Mouse (Mus musculus): Measurements from ENCODE around the gene Pou4f2. TPM values are rescaled to one million over a fixed set of nuclear protein-coding genes. Genes with fewer than 3 reads are reported as not detected.

Gene Pou4f2
- polyA plus RNA-seq, 1 experiment from 2014 or later, result not detected

DNA sequence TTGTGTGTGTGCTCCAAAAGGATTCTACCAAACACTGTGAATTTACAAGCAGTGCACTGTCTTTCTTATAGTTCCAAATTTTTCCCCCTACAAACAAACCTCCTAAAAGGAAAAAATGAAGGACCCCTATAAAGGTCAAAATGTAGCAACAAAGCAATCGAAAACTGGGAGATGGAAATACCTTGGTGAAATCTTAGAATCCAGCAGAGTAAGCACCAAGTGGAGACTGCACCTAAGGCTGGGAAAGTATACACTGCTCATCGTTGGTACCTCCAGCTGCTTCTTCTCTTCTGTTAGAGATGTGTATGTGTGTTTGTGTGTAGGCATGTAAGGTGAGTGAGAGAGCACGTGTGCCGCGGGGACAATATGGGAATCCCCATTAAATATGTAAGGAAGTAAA is 3.1 kb downstream of the Pou4f2 start:
- 25% methylated on average over 5 of the region's 5 CpGs for WGBS (ENCODE audit: insufficient replicate concordance)
- Histone ChIP-seq H3K36me3 (replicated peaks; ENCODE audit: insufficient read depth, low read length) (no peaks in the 10 kb centered on the region), H3K9me3 (ENCODE audit: low read length) (no peaks in the 10 kb centered on the region), H3K9ac (replicated peaks) (no peak overlapping the region), H3K4me2 (ENCODE audit: low read depth, low read length) (no peak overlapping the region), H3K27ac (ENCODE audit: low read depth) (no peak overlapping the region), H3K4me3 (ENCODE audit: low read depth, low read length) (no peak overlapping the region), H3K27me3 (ENCODE audit: insufficient read depth, low read length) (peaks cover 72% of the 10 kb centered on the region), H3K4me1 (ENCODE audit: insufficient read depth) (no peaks in the 10 kb centered on the region)
- DNase-seq (no peak), ATAC-seq (no peak)
- TF ChIP-seq EP300 (IDR thresholded peaks at IDR 0.05; ENCODE audit: low read depth) (no peak), CTCF (IDR thresholded peaks at IDR 0.05; ENCODE audit: low read depth) (no peak)

DNA sequence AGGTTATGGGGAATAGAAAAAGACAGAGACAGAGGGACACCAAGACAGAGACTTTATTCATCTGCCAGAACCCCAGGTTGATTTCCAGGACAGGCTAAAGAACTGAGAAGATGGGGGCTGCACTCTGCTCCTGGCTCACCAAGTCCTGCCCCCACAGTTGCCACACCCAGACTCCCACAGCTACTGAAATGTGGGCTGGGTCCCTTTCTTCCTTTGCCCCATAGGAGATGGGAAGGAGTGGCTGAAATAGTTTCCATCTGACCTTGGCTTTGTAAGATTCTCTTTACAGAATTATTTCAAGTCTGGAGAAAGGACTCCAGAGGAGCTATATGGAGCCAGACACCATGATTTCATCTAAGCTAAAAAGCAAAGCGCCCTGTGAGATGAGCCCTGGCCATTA is 4.0 kb downstream of the Pou4f2 start:
- ATAC-seq, result no peak
- DNase-seq, result no peak

DNA sequence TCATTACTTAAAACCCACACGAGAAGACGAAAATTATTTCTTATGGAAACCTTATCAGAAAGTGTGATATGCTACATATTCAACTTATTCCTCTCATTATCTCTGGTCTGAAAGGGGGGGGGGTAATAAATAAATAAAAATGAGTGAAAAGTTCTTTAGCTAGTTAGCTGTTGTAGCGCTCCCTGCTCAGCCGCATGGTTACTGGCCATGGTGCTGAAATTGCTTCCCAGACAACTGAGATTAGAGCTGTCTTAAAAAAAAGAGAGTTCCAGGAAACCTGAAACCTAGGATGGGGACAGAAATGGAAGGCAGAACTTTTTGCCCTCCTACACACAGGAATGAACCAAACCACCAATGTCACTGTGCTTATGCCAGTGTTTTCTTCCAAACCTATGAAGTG is 5.1 kb downstream of the Pou4f2 start:
- TF ChIP-seq CTCF (IDR thresholded peaks at IDR 0.05; ENCODE audit: low read depth), result no peak
- no peak for TF ChIP-seq EP300 (IDR thresholded peaks at IDR 0.05; ENCODE audit: low read depth)
- Histone ChIP-seq H3K36me3 (replicated peaks; ENCODE audit: insufficient read depth, low read length) (no peaks in the 10 kb centered on the region), H3K27me3 (ENCODE audit: insufficient read depth, low read length) (peaks cover 72% of the 10 kb centered on the region), H3K9ac (replicated peaks) (no peak overlapping the region), H3K4me3 (ENCODE audit: low read depth, low read length) (no peak overlapping the region), H3K4me2 (ENCODE audit: low read depth, low read length) (no peak overlapping the region), H3K4me1 (ENCODE audit: insufficient read depth) (no peaks in the 10 kb centered on the region), H3K9me3 (ENCODE audit: low read length) (no peaks in the 10 kb centered on the region), H3K27ac (ENCODE audit: low read depth) (no peak overlapping the region)
- ATAC-seq (no peak), DNase-seq (peak; percentile 52)
- 7% methylated on average over 4 of the region's 4 CpGs for WGBS (ENCODE audit: insufficient replicate concordance)

More for the DNA sequence above, 4.0 kb downstream of the Pou4f2 start:
- WGBS (ENCODE audit: insufficient replicate concordance), result 32% methylated on average over 1 of the region's 1 CpGs
- Histone ChIP-seq H3K27me3 (ENCODE audit: insufficient read depth, low read length) (peaks cover 72% of the 10 kb centered on the region), H3K9ac (replicated peaks) (no peak overlapping the region), H3K36me3 (replicated peaks; ENCODE audit: insufficient read depth, low read length) (no peaks in the 10 kb centered on the region), H3K27ac (ENCODE audit: low read depth) (no peak overlapping the region), H3K4me2 (ENCODE audit: low read depth, low read length) (no peak overlapping the region), H3K4me3 (ENCODE audit: low read depth, low read length) (no peak overlapping the region), H3K9me3 (ENCODE audit: low read length) (no peaks in the 10 kb centered on the region), H3K4me1 (ENCODE audit: insufficient read depth) (no peaks in the 10 kb centered on the region)
- no peak for TF ChIP-seq EP300 (IDR thresholded peaks at IDR 0.05; ENCODE audit: low read depth)
- no peak for TF ChIP-seq CTCF (IDR thresholded peaks at IDR 0.05; ENCODE audit: low read depth)

DNA sequence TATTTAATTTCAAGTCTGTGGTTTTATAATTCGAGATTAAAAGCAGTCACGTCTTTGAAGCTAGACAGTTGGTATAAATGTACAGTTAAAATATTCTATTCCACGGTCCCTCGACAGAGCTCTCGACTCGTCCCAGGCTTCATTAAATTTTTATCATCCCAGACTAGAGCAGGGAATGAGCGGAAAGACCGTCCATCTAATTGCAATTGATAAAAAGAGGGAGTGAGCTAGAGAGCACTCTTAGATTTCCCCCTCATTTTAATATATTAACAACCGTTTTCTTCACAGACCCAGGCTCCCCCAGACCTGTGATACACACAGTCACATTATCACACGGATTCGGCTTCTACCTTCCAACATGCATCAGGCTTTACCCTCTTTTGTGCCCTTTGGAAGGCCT is 8.3 kb downstream of the Pou4f2 start:
- DNase-seq (no peak), ATAC-seq (no peak)
- H3K9ac ChIP-seq (replicated peaks), result no peak overlapping the region
- H3K4me3 ChIP-seq (ENCODE audit: low read depth, low read length), result no peak overlapping the region
- no peaks in the 10 kb centered on the region for H3K9me3 ChIP-seq (ENCODE audit: low read length)
- no peaks in the 10 kb centered on the region for H3K36me3 ChIP-seq (replicated peaks; ENCODE audit: insufficient read depth, low read length)
- TF ChIP-seq CTCF (IDR thresholded peaks at IDR 0.05; ENCODE audit: low read depth) (no peak), EP300 (IDR thresholded peaks at IDR 0.05; ENCODE audit: low read depth) (no peak)
- no peak overlapping the region for H3K4me2 ChIP-seq (ENCODE audit: low read depth, low read length)
- WGBS (ENCODE audit: insufficient replicate concordance), result 11% methylated on average over 11 of the region's 11 CpGs
- H3K4me1 ChIP-seq (ENCODE audit: insufficient read depth), result no peaks in the 10 kb centered on the region
- H3K27ac ChIP-seq (ENCODE audit: low read depth), result no peak overlapping the region
- peaks cover 50% of the 10 kb centered on the region for H3K27me3 ChIP-seq (ENCODE audit: insufficient read depth, low read length)

DNA sequence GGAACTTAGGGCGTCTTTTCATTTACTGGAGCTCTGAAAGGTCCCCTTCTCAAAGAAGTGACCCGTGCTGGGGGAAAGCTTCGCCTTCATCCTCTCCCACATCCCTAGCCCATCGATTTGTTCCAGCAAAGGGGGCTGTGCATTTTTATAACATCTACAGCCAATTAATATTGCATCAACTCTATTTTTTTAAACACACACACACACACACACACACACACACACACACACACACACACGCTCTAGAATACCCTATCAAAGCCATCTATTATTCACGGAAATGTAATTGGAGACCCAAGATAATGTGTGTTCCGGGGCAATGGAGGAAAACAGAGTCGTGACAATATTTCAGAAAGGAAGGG is 8.7 kb downstream of the Pou4f2 start:
- no peak for ATAC-seq
- H3K4me2 ChIP-seq (ENCODE audit: low read depth, low read length), result no peak overlapping the region
- H3K4me3 ChIP-seq (ENCODE audit: low read depth, low read length), result no peak overlapping the region
- TF ChIP-seq EP300 (IDR thresholded peaks at IDR 0.05; ENCODE audit: low read depth), result no peak
- no peaks in the 10 kb centered on the region for H3K36me3 ChIP-seq (replicated peaks; ENCODE audit: insufficient read depth, low read length)
- no peaks in the 10 kb centered on the region for H3K9me3 ChIP-seq (ENCODE audit: low read length)
- no peak for DNase-seq
- 2% methylated on average over 8 of the region's 8 CpGs for WGBS (ENCODE audit: insufficient replicate concordance)
- H3K27me3 ChIP-seq (ENCODE audit: insufficient read depth, low read length), result peaks cover 50% of the 10 kb centered on the region
- H3K4me1 ChIP-seq (ENCODE audit: insufficient read depth), result no peaks in the 10 kb centered on the region
- H3K27ac ChIP-seq (ENCODE audit: low read depth), result no peak overlapping the region
- H3K9ac ChIP-seq (replicated peaks), result no peak overlapping the region

DNA sequence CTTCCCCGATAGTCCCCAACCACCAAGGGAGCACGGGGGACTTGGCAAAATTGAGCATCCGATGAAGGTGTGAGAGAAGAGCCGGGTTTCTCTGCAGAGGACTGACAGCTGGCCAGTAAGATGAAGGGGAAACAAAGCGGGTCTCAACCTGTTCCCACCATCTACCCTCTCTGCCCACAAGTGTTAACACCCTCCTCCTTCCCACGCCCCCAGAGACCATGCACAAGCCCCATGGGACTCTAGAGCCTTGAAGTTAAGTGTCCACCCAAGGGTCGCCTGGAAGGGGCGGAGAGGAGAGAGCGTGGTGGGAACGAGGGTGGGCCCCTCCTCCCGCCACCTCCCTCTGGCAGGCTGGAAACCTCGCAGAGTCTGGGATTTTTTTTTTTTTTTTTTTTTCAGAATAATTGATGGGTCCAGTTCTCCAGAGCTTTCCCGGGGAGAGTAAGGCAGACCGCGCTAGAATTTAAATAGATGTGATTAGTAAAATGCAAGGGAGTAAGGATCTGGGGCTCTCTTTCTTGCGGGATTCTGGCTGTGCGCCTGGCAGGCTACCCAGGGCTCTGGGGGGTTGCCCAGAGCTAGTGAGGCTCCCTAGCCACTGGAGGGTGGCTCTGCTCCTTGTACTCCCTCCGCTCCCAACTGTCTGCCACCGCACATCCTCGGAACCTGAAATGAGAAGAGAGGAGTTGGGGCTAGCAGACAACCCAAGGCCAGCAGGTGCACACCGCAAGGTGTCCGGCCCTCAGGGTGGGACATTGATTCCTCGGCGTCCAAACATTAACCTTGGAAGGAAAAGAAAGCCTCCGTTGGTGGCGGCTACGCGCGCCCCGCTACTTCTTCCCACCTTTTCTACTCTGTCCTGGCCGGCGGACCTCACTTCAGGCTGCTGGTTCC is 9.3 kb downstream of the Pou4f2 start:
- Histone ChIP-seq H3K36me3 (replicated peaks; ENCODE audit: insufficient read depth, low read length) (no peaks in the 10 kb centered on the region), H3K27me3 (ENCODE audit: insufficient read depth, low read length) (peaks cover 49% of the 10 kb centered on the region), H3K9ac (replicated peaks) (no peak overlapping the region), H3K4me2 (ENCODE audit: low read depth, low read length) (no peak overlapping the region), H3K4me1 (ENCODE audit: insufficient read depth) (no peaks in the 10 kb centered on the region), H3K9me3 (ENCODE audit: low read length) (no peaks in the 10 kb centered on the region), H3K27ac (ENCODE audit: low read depth) (no peak overlapping the region), H3K4me3 (ENCODE audit: low read depth, low read length) (no peak overlapping the region)
- no peak for TF ChIP-seq CTCF (IDR thresholded peaks at IDR 0.05; ENCODE audit: low read depth)
- no peak for TF ChIP-seq EP300 (IDR thresholded peaks at IDR 0.05; ENCODE audit: low read depth)
- ATAC-seq, result no peak
- no peak for DNase-seq
- 3% methylated on average over 32 of the region's 32 CpGs for WGBS (ENCODE audit: insufficient replicate concordance)
